Mouse (Mus musculus): ENCODE data around the gene Gps2. TPM values are rescaled to one million over a fixed set of nuclear protein-coding genes. Genes with fewer than 3 reads are reported as not detected.

Gene Gps2
- 80.8 and 109 TPM in 2 replicates for polyA plus RNA-seq (2012; rRNA removed)

DNA sequence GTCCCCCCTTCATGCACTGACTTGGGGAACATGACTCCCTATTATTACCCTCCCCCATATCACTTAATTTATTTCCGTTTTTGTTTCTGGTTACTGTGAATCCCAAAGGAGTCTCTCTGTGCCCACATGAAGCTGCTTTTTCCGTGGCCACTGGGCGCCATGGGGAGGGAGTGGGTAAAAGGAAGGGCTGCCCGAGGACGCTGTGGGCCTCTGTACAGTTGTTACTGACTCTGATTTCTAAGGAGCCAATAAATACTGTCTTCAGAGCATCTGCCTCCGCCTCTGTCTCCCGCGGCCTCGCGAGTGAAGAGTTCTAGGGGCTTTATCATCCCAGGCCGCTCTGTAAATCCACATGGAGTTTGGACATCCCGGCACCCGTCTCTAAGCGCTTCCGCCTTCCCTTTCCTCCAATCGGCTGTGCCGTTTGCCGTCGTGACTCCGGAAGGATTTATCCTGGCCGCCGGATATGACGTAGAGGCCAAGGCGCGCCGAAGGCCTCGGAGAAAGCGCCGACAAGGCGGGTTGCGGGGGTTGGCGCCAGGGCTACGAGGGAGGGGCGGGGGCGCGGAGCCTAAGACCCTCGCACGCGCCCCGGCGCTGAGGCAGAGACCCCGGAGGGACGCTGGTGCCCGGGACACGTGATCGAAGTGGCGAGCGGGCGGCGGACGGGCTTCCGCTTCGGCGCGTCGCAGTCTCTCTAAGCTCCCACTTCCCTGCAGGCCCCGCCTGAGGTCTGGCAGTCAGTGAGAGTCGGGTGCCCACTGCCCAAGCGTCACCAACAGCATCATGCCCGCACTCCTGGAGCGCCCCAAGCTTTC lies at the start of gene Gps2:
Gene Gps2 (plus strand): TSS at position 335 of the 818 bp plus-strand sequence.
- TF ChIP-seq POLR2A (IDR thresholded peaks at IDR 0.05; ENCODE audit: borderline replicate concordance, extremely low read depth, insufficient read depth, insufficient read length, poor library complexity, severe bottlenecking) (peak; percentile 49; the same call in 1 of the 2 replicates), CTCF (IDR thresholded peaks at IDR 0.05; ENCODE audit: borderline replicate concordance, extremely low read depth, insufficient read depth, insufficient read length) (no peak)
- peak; percentile 99 for DNase-seq (ENCODE audit: low read depth)

DNA sequence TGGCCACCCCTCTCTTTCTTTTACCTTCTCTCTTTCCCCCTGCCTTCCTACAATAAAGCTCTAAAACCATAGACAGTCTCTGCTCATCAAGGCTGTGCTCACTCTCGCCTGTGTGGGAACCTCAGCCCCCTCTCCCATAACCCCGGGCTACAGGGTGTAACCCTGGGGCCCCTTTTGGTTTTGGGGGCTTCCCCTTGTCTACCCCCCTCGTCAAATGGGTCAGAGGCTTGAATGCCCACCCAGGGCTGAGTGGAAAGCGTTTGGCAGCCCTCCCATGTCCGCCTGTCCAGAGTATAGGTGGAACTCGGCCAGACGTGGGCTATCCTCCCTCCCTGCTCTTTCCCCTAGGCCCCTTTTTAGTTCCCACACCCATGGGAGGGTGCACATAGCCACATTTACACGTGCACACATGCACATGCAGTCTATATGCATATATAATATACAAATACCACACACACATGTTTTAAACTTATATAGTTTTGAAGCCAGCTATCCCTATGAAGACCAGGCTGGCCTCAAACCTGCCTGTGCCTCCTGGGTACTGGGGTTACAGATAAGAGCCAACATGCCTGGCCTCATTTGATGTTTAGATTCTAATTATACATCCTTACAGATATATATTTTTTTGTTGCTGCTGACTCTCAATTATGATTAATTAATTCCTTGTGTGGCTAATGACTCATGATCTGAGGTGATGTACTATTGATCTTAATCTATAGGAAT lies 49.4 kb upstream of the Gps2 start:
- no peak for DNase-seq (ENCODE audit: low read depth)
- TF ChIP-seq POLR2A (IDR thresholded peaks at IDR 0.05; ENCODE audit: borderline replicate concordance, extremely low read depth, insufficient read depth, insufficient read length, poor library complexity, severe bottlenecking) (no peak), CTCF (IDR thresholded peaks at IDR 0.05; ENCODE audit: borderline replicate concordance, extremely low read depth, insufficient read depth, insufficient read length) (no peak)

DNA sequence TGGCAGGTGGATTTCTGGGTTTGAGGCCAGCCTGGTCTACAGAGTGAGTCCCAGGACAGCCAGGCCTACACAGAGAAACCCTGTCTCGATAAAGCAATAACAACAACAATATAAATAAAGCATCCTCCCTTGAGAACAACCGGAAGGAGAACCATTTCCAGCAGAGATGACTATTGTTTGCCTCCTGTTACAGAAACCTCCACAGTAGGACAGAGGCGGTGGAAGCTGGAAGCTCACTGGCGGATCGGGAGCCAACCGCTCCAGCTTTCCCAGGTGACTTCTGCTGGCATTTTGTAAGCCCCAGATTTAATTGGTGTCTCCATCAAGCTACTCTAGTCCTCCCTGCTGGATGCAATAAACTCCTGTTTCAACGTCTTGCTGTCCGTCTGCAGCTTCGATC lies 48.1 kb upstream of the Gps2 start:
- DNase-seq (ENCODE audit: low read depth) = no peak
- no peak for TF ChIP-seq POLR2A (IDR thresholded peaks at IDR 0.05; ENCODE audit: borderline replicate concordance, extremely low read depth, insufficient read depth, insufficient read length, poor library complexity, severe bottlenecking)
- TF ChIP-seq CTCF (IDR thresholded peaks at IDR 0.05; ENCODE audit: borderline replicate concordance, extremely low read depth, insufficient read depth, insufficient read length) = no peak

DNA sequence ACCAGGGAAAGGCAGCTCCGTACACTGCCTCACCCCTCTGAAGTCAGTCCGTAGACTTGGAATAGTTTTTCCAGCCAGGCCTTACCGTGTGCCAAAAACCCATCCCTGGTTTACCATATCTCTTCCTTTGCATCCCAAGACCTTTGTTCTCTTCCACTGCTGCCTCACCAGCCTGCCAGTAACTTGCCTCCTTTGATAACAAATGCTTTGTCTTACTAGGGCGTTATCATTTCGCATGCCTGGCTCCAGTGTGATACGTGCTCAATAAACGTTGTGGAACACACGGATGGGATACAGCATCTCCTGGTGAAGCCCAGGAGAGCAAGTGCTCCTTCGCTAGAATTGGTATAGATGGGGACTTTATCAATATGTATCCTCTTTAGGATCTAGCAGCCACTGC lies 46.4 kb upstream of the Gps2 start:
- TF ChIP-seq CTCF (IDR thresholded peaks at IDR 0.05; ENCODE audit: borderline replicate concordance, extremely low read depth, insufficient read depth, insufficient read length) = no peak
- no peak for TF ChIP-seq POLR2A (IDR thresholded peaks at IDR 0.05; ENCODE audit: borderline replicate concordance, extremely low read depth, insufficient read depth, insufficient read length, poor library complexity, severe bottlenecking)

DNA sequence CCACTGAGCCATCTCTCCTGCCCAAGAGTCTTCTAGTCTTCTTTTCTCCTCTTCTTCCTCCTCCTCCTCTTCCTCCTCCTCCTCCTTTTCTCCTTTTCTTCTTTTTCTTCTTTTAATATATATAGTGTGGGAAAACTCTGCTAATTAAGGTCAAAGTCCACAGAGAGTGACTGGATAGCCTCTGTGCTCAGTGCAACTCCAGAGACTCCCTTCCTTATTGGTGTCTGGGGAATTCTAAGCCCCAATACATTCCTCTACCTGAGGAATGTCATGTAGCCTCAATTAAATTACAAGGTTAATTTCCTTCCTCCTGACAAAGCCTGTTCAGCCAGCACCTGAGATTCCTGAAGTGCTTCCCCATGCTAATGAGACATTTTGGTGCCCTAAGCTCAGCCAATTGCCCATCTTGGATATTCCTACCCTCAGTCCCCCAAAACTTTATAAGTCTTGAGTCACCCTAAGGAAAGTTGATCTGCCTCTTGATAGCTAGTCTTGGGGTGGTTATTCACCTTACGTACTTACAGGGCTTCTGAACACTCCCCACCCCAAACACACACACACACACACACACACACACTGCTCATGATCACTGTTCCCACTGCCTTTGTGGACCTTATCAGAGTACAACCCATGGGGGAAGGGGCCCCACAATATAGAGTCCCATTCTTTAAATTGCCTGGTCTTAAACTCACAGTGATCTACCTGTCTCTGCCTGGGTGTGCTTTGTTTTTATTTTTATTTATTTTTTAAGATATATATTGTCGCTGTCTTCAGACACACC lies 43.2 kb upstream of the Gps2 start:
- TF ChIP-seq CTCF (IDR thresholded peaks at IDR 0.05; ENCODE audit: borderline replicate concordance, extremely low read depth, insufficient read depth, insufficient read length) (no peak), POLR2A (IDR thresholded peaks at IDR 0.05; ENCODE audit: borderline replicate concordance, extremely low read depth, insufficient read depth, insufficient read length, poor library complexity, severe bottlenecking) (no peak)
- no peak for DNase-seq (ENCODE audit: low read depth)

More for the DNA sequence above, 46.4 kb upstream of the Gps2 start:
- DNase-seq (ENCODE audit: low read depth) = no peak

DNA sequence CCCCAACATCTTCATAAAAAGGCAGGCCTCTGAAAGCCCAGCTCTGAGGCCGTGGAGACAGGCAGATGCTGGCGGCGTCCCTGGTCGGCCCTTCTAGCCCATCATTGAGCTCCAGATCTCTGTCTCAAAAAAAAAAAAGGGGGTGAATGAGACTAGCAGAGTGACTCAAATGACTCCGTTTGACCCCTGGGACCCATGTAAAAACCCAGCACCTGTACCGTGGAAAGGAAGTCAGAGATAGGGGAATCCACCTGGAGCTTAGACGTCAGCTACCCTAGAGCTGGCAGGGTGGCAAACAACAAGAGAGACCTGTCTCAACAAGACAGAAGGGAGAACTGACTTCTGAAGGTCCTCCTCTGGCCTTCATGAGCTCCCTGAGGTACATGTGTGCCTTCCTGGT lies 41.9 kb upstream of the Gps2 start:
- TF ChIP-seq CTCF (IDR thresholded peaks at IDR 0.05; ENCODE audit: borderline replicate concordance, extremely low read depth, insufficient read depth, insufficient read length) (no peak), POLR2A (IDR thresholded peaks at IDR 0.05; ENCODE audit: borderline replicate concordance, extremely low read depth, insufficient read depth, insufficient read length, poor library complexity, severe bottlenecking) (no peak)
- DNase-seq (ENCODE audit: low read depth) = no peak

DNA sequence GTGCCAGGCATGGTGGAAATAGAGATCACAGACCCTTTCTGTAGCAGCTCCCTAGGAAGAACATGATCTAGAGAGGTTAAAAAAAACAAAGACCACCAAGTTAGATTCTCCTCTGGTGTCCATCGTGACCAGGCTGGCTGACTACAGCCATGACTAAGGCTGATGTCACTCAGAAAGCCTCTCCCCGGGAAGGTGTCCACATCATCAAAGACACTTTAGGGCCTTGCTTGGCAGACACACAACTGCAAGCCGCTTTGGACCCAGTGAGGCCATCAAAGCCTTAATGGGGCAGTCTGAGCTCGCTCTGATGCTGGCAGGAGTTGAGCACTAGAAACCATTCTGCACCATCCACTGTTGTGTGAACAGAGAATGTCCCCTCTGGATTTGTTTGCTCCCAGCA lies 41.2 kb upstream of the Gps2 start:
- no peak for DNase-seq (ENCODE audit: low read depth)
- TF ChIP-seq CTCF (IDR thresholded peaks at IDR 0.05; ENCODE audit: borderline replicate concordance, extremely low read depth, insufficient read depth, insufficient read length) = no peak
- TF ChIP-seq POLR2A (IDR thresholded peaks at IDR 0.05; ENCODE audit: borderline replicate concordance, extremely low read depth, insufficient read depth, insufficient read length, poor library complexity, severe bottlenecking) = no peak

DNA sequence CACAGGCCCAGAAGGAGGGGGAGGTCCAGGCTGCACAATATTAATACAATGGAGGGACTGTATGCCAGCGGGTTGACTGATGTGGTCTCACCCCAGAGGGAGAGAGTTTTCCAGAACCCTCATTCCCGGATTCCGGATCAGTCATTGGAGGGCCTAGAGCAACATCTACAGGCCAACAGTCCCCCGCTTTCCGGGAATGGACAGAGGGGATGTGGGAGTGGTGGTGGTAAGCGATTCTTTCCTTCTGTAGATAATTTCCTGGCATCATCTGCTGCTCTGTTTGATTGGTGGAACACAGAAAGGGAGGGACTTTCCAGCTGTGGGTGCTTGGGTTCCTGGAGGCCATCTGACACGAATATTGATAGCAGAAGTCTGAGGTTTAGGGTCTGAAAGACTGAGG lies 37.5 kb upstream of the Gps2 start:
- TF ChIP-seq POLR2A (IDR thresholded peaks at IDR 0.05; ENCODE audit: borderline replicate concordance, extremely low read depth, insufficient read depth, insufficient read length, poor library complexity, severe bottlenecking) (no peak), CTCF (IDR thresholded peaks at IDR 0.05; ENCODE audit: borderline replicate concordance, extremely low read depth, insufficient read depth, insufficient read length) (no peak)
- DNase-seq (ENCODE audit: low read depth) = no peak

DNA sequence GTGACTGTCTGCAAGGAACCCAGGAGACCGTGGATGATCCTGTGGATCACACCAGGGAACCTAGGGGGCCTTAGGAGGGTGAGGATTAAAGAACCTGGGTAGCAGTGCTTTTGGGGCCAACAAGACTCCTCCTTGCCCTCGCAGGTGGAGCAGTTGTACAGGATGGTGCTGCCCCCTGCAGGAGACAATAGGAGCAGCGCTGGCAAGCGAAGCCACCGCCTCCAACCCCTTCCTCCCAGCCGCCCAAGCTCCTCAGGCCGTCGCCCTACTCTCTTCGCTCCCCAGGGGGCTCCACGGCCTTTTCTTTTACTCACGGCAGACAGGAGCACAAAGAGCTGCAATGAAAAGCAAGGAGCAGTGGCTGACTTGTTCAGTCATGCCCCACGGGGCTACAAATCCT lies 36.8 kb upstream of the Gps2 start:
- TF ChIP-seq CTCF (IDR thresholded peaks at IDR 0.05; ENCODE audit: borderline replicate concordance, extremely low read depth, insufficient read depth, insufficient read length) = peak; percentile 86
- TF ChIP-seq POLR2A (IDR thresholded peaks at IDR 0.05; ENCODE audit: borderline replicate concordance, extremely low read depth, insufficient read depth, insufficient read length, poor library complexity, severe bottlenecking) = no peak
- DNase-seq (ENCODE audit: low read depth) = peak; percentile 87

DNA sequence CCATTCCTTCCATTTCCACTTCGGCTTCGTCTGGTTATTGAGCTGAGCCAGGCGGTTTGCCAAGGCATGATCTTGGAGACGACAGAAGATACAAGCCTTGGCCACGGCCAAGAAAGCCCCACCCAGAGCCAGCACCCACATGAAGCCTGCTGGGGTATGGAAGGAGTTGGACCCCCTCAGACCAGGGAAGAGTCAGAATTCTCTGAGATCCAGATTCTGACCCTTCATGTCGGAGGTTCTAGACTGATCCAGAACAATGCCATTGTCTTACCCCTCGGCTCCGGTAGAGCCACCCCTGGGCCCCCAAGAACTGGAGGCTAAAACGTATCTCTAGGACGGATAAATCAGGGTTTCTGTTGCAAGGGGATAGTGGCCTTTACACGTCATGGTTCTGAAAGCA lies 35.8 kb upstream of the Gps2 start, which contains the start of gene Tmem95:
Gene Tmem95 (minus strand): TSS at position 141 of the 400 bp plus-strand sequence.
- DNase-seq (ENCODE audit: low read depth) = no peak
- TF ChIP-seq CTCF (IDR thresholded peaks at IDR 0.05; ENCODE audit: borderline replicate concordance, extremely low read depth, insufficient read depth, insufficient read length) (no peak), POLR2A (IDR thresholded peaks at IDR 0.05; ENCODE audit: borderline replicate concordance, extremely low read depth, insufficient read depth, insufficient read length, poor library complexity, severe bottlenecking) (no peak)

DNA sequence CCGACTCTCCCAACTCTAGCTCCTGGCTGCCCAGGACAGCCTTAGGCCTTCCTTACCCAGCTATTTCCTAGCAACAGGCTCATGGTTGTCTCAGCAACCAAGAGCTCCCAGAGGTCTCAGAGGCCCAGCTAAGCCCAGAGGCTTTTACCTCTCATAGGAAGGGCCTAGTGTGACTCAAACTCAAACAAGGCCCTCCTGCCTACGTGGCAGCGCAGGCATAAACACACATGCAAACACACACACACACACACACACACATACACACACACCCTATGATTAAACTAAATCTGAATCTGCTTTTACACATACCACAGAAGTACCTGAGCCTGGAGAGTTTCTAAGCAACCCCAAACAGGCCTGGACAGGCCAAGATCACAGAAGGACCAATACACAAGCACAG lies 35.3 kb upstream of the Gps2 start:
- TF ChIP-seq CTCF (IDR thresholded peaks at IDR 0.05; ENCODE audit: borderline replicate concordance, extremely low read depth, insufficient read depth, insufficient read length) (no peak), POLR2A (IDR thresholded peaks at IDR 0.05; ENCODE audit: borderline replicate concordance, extremely low read depth, insufficient read depth, insufficient read length, poor library complexity, severe bottlenecking) (no peak)
- peak; percentile 38 for DNase-seq (ENCODE audit: low read depth)
